Mouse (Mus musculus) A20 (cell line): ENCODE data around the gene Brms1.
"Not testable (repeated sequence)": the region's sequence is repeated elsewhere in the genome, so short reads cannot be mapped to it uniquely, and the experiment has no call there.

ENCODE experiments used
- DNase-seq: peaks from one replicate; pipeline ENCODE4 v3.0.0-alpha.2; 2011; ENCODE audit warnings: low read depth, low spot score

Gene Brms1

GRCm38 (mm10) chr19:5062446-5062845 is 21.3 kb downstream of the Brms1 start:
- DNase-seq = no peak

- DNase-seq = no peak
These were observed 23.9 kb downstream of the Brms1 start for GRCm38 (mm10) chr19:5065104-5065503.

GRCm38 (mm10) chr19:5067040-5067799 is 26.1 kb downstream of the Brms1 start:
- no peak for DNase-seq

- DNase-seq = no peak
These were observed 26.9 kb downstream of the Brms1 start, which contains the start of gene Cd248 for GRCm38 (mm10) chr19:5067867-5068569. TSS of gene Cd248 (plus strand) at chr19:5068078.

- no peak for DNase-seq
These were observed 27.5 kb downstream of the Brms1 start for GRCm38 (mm10) chr19:5068570-5069234.

GRCm38 (mm10) chr19:5069486-5069885 is 28.3 kb downstream of the Brms1 start:
- DNase-seq = no peak

- DNase-seq = no peak
These were observed 28.8 kb downstream of the Brms1 start for GRCm38 (mm10) chr19:5069978-5070377.

- no peak for DNase-seq
These were observed 29.9 kb downstream of the Brms1 start for GRCm38 (mm10) chr19:5071077-5071476.

- peak; percentile 93 for DNase-seq
These were observed 30.6 kb downstream of the Brms1 start for GRCm38 (mm10) chr19:5071545-5072369.

GRCm38 (mm10) chr19:5072389-5073019 is 31.4 kb downstream of the Brms1 start:
- peak; percentile 72 for DNase-seq

- DNase-seq = peak; percentile 68
These were observed 31.9 kb downstream of the Brms1 start for GRCm38 (mm10) chr19:5073028-5073427.

- no peak for DNase-seq
These were observed 32.4 kb downstream of the Brms1 start for GRCm38 (mm10) chr19:5073518-5073917.

GRCm38 (mm10) chr19:5079279-5079678 is 38.1 kb downstream of the Brms1 start:
- no peak for DNase-seq

- no peak for DNase-seq
These were observed 40.9 kb downstream of the Brms1 start for GRCm38 (mm10) chr19:5082005-5082404.

- DNase-seq = no peak
These were observed 41.4 kb downstream of the Brms1 start for GRCm38 (mm10) chr19:5082596-5082995.

GRCm38 (mm10) chr19:5083961-5084833 is 43.0 kb downstream of the Brms1 start:
- DNase-seq = no peak

- DNase-seq = no peak
These were observed 43.6 kb downstream of the Brms1 start for GRCm38 (mm10) chr19:5084834-5085144.

- DNase-seq = no peak
These were observed 44.1 kb downstream of the Brms1 start, which contains the start of gene Tmem151a for GRCm38 (mm10) chr19:5085145-5085863. TSS of gene Tmem151a (minus strand) at chr19:5085531.

GRCm38 (mm10) chr19:5086533-5086932 is 45.4 kb downstream of the Brms1 start:
- DNase-seq = not testable (repeated sequence)
